Mouse (Mus musculus): Measurements from ENCODE around the gene Scg2. TPM values are rescaled to one million over a fixed set of nuclear protein-coding genes. Genes with fewer than 3 reads are reported as not detected.

The Scg2 gene
- total RNA-seq, 2 experiments from 2014 or later, result not detected

Other genes with a start within 250 kb of the Scg2 start
- gene Ap1s3, start 231.9 kb upstream of the Scg2 start, total RNA-seq (2021), result under 1 TPM; 0.45 to 0.68 TPM

Measured in heart, postnatal 14 days (tissue).